Mouse (Mus musculus): ENCODE measurements around the gene Unc119.

DNA sequence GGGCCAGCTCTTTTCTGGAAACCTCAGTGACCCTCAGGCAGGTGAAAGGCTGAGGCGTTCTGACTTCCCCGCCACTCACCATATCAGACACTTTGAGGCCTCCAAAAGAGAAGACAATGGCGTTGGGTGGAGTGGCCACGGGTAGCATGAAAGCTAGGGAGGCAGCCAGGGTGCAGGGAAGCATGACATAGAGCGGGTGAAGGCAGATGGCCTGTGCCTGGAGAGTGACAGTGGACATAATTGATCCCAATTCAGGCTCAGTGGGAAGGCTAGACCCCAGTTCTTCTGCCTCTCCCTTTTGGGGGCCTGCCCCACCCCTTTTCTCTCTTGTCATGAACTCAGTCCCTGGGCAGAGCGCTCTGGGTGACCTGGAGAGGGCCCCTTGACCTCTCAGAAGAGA is 54.9 kb downstream of the Unc119 start:
- TF ChIP-seq CTCF (conservative IDR thresholded peaks at IDR 0.05; ENCODE audit: insufficient read depth, insufficient read length, low read depth, low read length) (no peak), POLR2A (IDR thresholded peaks at IDR 0.05; ENCODE audit: low read depth, low read length) (no peak)
